Mouse (Mus musculus): Measurements from ENCODE around the gene Park7. TPM values are rescaled to one million over a fixed set of nuclear protein-coding genes. Genes with fewer than 3 reads are reported as not detected.
A peak's percentile ranks its signal among the peaks of the same experiment; 100 is the strongest.

The Park7 gene
- total and polyA plus RNA-seq, 2 experiments from 2014 or later = 197 to 439 TPM

- WGBS = 39% methylated on average over 8 of the region's 8 CpGs
- H3K4me3 ChIP-seq (ENCODE audit: low read depth, low read length) = no peak overlapping the region
- ATAC-seq = no peak
- no peaks in the 10 kb centered on the region for H3K9me3 ChIP-seq (ENCODE audit: low read length)
- H3K4me2 ChIP-seq (ENCODE audit: low read depth) = no peak overlapping the region
- no peak overlapping the region for H3K27ac ChIP-seq (ENCODE audit: low read depth, low read length)
- TF ChIP-seq CTCF (IDR thresholded peaks at IDR 0.05; ENCODE audit: low read depth) = no peak
- no peak for DNase-seq
- H3K36me3 ChIP-seq (ENCODE audit: insufficient read depth) = peaks cover 19% of the 10 kb centered on the region
- H3K4me1 ChIP-seq (ENCODE audit: insufficient read depth) = no peaks in the 10 kb centered on the region
- no peaks in the 10 kb centered on the region for H3K27me3 ChIP-seq (ENCODE audit: insufficient read depth, low read length)
- H3K9ac ChIP-seq = no peak overlapping the region
Observed at GRCm38 (mm10) chr4:150862626-150863375, 51.4 kb downstream of the Park7 start.

- H3K4me3 ChIP-seq (ENCODE audit: low read depth, low read length) = no peak overlapping the region
- H3K27ac ChIP-seq (ENCODE audit: low read depth, low read length) = no peak overlapping the region
- H3K27me3 ChIP-seq (ENCODE audit: insufficient read depth, low read length) = no peaks in the 10 kb centered on the region
- H3K4me2 ChIP-seq (ENCODE audit: low read depth) = no peak overlapping the region
- 46% methylated on average over 2 of the region's 2 CpGs for WGBS
- ATAC-seq (no peak), DNase-seq (no peak)
- no peak overlapping the region for H3K9ac ChIP-seq
- no peaks in the 10 kb centered on the region for H3K4me1 ChIP-seq (ENCODE audit: insufficient read depth)
- peaks cover 5% of the 10 kb centered on the region for H3K36me3 ChIP-seq (ENCODE audit: insufficient read depth)
- TF ChIP-seq CTCF (IDR thresholded peaks at IDR 0.05; ENCODE audit: low read depth) = no peak
- no peaks in the 10 kb centered on the region for H3K9me3 ChIP-seq (ENCODE audit: low read length)
Observed at GRCm38 (mm10) chr4:150861161-150861560, 53.1 kb downstream of the Park7 start.

- Histone ChIP-seq H3K4me2 (ENCODE audit: low read depth) (no peak overlapping the region), H3K9ac (no peak overlapping the region), H3K9me3 (ENCODE audit: low read length) (no peaks in the 10 kb centered on the region), H3K27ac (ENCODE audit: low read depth, low read length) (no peak overlapping the region), H3K36me3 (ENCODE audit: insufficient read depth) (no peaks in the 10 kb centered on the region), H3K4me3 (ENCODE audit: low read depth, low read length) (no peak overlapping the region), H3K27me3 (ENCODE audit: insufficient read depth, low read length) (no peaks in the 10 kb centered on the region), H3K4me1 (ENCODE audit: insufficient read depth) (no peaks in the 10 kb centered on the region)
- no peak for ATAC-seq
- TF ChIP-seq CTCF (IDR thresholded peaks at IDR 0.05; ENCODE audit: low read depth) = no peak
- no peak for DNase-seq
- 87% methylated on average over 4 of the region's 4 CpGs for WGBS
Observed at GRCm38 (mm10) chr4:150860526-150860925, 53.7 kb downstream of the Park7 start.

- no peak for TF ChIP-seq CTCF (IDR thresholded peaks at IDR 0.05; ENCODE audit: low read depth)
- H3K27me3 ChIP-seq (ENCODE audit: insufficient read depth, low read length) = no peaks in the 10 kb centered on the region
- WGBS = 2% methylated on average over 43 of the region's 43 CpGs
Observed at GRCm38 (mm10) chr4:150855346-150855745, 58.9 kb downstream of the Park7 start.

DNA sequence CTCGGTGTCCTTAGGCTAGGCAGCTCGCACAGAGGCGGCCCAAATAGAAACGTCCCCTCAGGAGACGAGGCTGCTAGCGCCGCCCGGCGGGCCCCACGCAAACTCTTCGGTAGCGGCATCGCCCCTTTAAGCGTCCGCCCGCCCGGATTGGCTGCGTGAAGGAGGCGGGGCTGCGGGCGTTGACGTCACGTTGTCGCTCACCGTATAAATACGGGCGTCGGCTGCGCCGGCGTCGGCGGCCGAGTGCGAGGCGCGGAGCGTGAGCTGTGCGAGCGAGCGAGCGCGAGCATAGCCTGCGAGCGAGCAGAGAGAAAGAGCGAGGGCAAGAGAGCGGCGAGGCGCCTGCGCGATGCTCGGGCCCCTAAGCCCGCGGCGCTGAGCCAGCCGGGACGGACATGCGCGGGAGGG lies 59.4 kb downstream of the Park7 start:
- DNase-seq (peak; percentile 99), ATAC-seq (peak; percentile 98)
- no peaks in the 10 kb centered on the region for H3K9me3 ChIP-seq (ENCODE audit: low read length)
- peak overlapping the region; percentile 85 for H3K9ac ChIP-seq
- H3K27ac ChIP-seq (ENCODE audit: low read depth, low read length) = peak overlapping the region; percentile 97
- TF ChIP-seq CTCF (IDR thresholded peaks at IDR 0.05; ENCODE audit: low read depth) = peak; percentile 71
- WGBS = under 1% methylated on average over 56 of the region's 59 CpGs
- peak overlapping the region; percentile 64 for H3K4me2 ChIP-seq (ENCODE audit: low read depth)
- H3K27me3 ChIP-seq (ENCODE audit: insufficient read depth, low read length) = no peaks in the 10 kb centered on the region
- peak overlapping the region; percentile 72 for H3K4me3 ChIP-seq (ENCODE audit: low read depth, low read length)
- peaks cover 7% of the 10 kb centered on the region; the same call in 1 of the 2 replicates for H3K4me1 ChIP-seq (ENCODE audit: insufficient read depth)
- no peaks in the 10 kb centered on the region for H3K36me3 ChIP-seq (ENCODE audit: insufficient read depth)

More at GRCm38 (mm10) chr4:150855346-150855745, 58.9 kb downstream of the Park7 start:
- DNase-seq (no peak), ATAC-seq (peak; percentile 68; the same call in 1 of the 2 replicates)
- Histone ChIP-seq H3K9me3 (ENCODE audit: low read length) (no peaks in the 10 kb centered on the region), H3K36me3 (ENCODE audit: insufficient read depth) (no peaks in the 10 kb centered on the region), H3K4me1 (ENCODE audit: insufficient read depth) (peaks cover 7% of the 10 kb centered on the region; the same call in 1 of the 2 replicates), H3K4me2 (ENCODE audit: low read depth) (peak overlapping the region; percentile 64), H3K9ac (peak overlapping the region; percentile 85), H3K4me3 (ENCODE audit: low read depth, low read length) (peak overlapping the region; percentile 72), H3K27ac (ENCODE audit: low read depth, low read length) (peak overlapping the region; percentile 97)

- Histone ChIP-seq H3K4me3 (ENCODE audit: low read depth, low read length) (peak within 1 kb of the TSS; percentile 72), H3K27me3 (ENCODE audit: insufficient read depth, low read length) (no peaks in the 10 kb centered on the region), H3K27ac (ENCODE audit: low read depth, low read length) (no peak within 1 kb of the TSS), H3K4me2 (ENCODE audit: low read depth) (peak within 1 kb of the TSS; percentile 64), H3K4me1 (ENCODE audit: insufficient read depth) (peaks cover 7% of the 10 kb centered on the region; the same call in 1 of the 2 replicates), H3K9me3 (ENCODE audit: low read length) (no peaks in the 10 kb centered on the region), H3K9ac (peak within 1 kb of the TSS; percentile 41; the same call in 1 of the 2 replicates), H3K36me3 (ENCODE audit: insufficient read depth) (no peaks in the 10 kb centered on the region)
- WGBS = 59% methylated on average over 13 of the region's 13 CpGs
- DNase-seq (no peak), ATAC-seq (no peak)
- TF ChIP-seq CTCF (IDR thresholded peaks at IDR 0.05; ENCODE audit: low read depth) = no peak
Observed at GRCm38 (mm10) chr4:150853680-150854461, 60.4 kb downstream of the Park7 start, which contains the start of gene Errfi1. Gene Errfi1, plus strand, starts transcription at chr4:150853919.

Measured in forebrain, postnatal 0 days (tissue).